Mouse (Mus musculus) heart, embryonic 12.5 days (tissue): ENCODE measurements at regions not wholly inside any gene's neighbourhood (a gene's known extent, or its start where the extent isn't known, plus 50 kb on each side); places are given as distances from the start of the nearest gene placed in this dataset.

Experiments
- ATAC-seq: fragments of 200-750 bp; cut with Nextera tagmentation; 2 replicates; pipeline ENCODE4 v1.8.0; 2017; ENCODE audit warnings: moderate TSS enrichment, moderate library complexity; ENCODE audit not compliant: insufficient number of reproducible peaks, low FRiP score
- H3K27ac ChIP-seq: fragments of 300-500 bp; sonication (generic); 2 replicates; pipeline ENCODE4 v1.5.1; 2016; ENCODE audit warnings: mild to moderate bottlenecking, moderate library complexity; ENCODE audit not compliant: poor library complexity, severe bottlenecking
- H3K27me3 ChIP-seq: fragments of 300-500 bp; sonication (generic); replicated peaks from 2 replicates; pipeline ENCODE4 v1.6.1; 2016; ENCODE audit warnings: mild to moderate bottlenecking, moderate library complexity
- H3K36me3 ChIP-seq: fragments of 300-500 bp; sonication (generic); 2 replicates; pipeline ENCODE4 v1.6.1; 2016; ENCODE audit warnings: mild to moderate bottlenecking, moderate library complexity
- H3K4me1 ChIP-seq: fragments of 300-500 bp; sonication (generic); replicated peaks from 2 replicates; pipeline ENCODE4 v1.6.1; 2016; ENCODE audit warnings: mild to moderate bottlenecking
- H3K4me2 ChIP-seq: fragments of 300-500 bp; sonication (generic); 2 replicates; pipeline ENCODE4 v1.6.1; 2016; ENCODE audit warnings: mild to moderate bottlenecking, moderate library complexity
- H3K4me3 ChIP-seq: fragments of 300-500 bp; sonication (generic); 2 replicates; pipeline ENCODE4 v1.5.1; 2016; ENCODE audit warnings: mild to moderate bottlenecking
- H3K9ac ChIP-seq: fragments of 300-500 bp; sonication (generic); 2 replicates; pipeline ENCODE4 v1.6.1; 2016; ENCODE audit warnings: mild to moderate bottlenecking, moderate library complexity
- H3K9me3 ChIP-seq: fragments of 300-500 bp; sonication (generic); replicated peaks from 2 replicates; pipeline ENCODE4 v1.6.1; 2016; ENCODE audit warnings: mild to moderate bottlenecking, moderate library complexity
- WGBS: fragments of 180-500 bp; shearing (Covaris S2); methylation state at CpG from one replicate; pipeline ENCODE4 v1.1.7; 2016; 5-methylcytosine and 5-hydroxymethylcytosine counted together

- 41% methylated on average over 3 of the region's 3 CpGs for WGBS
Measured at GRCm38 (mm10) chr7:124676854-124677515, 694.3 kb downstream of the Hs3st4 start.

GRCm38 (mm10) chr7:124680561-124680960, 697.9 kb downstream of the Hs3st4 start:
- no peaks in the 10 kb centered on the region for H3K4me1 ChIP-seq
- no peak overlapping the region for H3K27ac ChIP-seq
- H3K9ac ChIP-seq, result no peak overlapping the region
- H3K36me3 ChIP-seq, result no peaks in the 10 kb centered on the region
- H3K4me3 ChIP-seq, result no peak overlapping the region
- ATAC-seq, result no peak
- no peak overlapping the region for H3K4me2 ChIP-seq
- H3K27me3 ChIP-seq, result no peaks in the 10 kb centered on the region
- H3K9me3 ChIP-seq, result no peaks in the 10 kb centered on the region

More at GRCm38 (mm10) chr7:124676854-124677515, 694.3 kb downstream of the Hs3st4 start:
- no peaks in the 10 kb centered on the region for H3K27me3 ChIP-seq
- H3K4me1 ChIP-seq, result no peaks in the 10 kb centered on the region
- ATAC-seq, result no peak
- no peak overlapping the region for H3K4me3 ChIP-seq
- no peak overlapping the region for H3K9ac ChIP-seq
- no peaks in the 10 kb centered on the region for H3K9me3 ChIP-seq
- no peaks in the 10 kb centered on the region for H3K36me3 ChIP-seq
- no peak overlapping the region for H3K27ac ChIP-seq
- H3K4me2 ChIP-seq, result no peak overlapping the region

- no peaks in the 10 kb centered on the region for H3K27me3 ChIP-seq
- H3K27ac ChIP-seq, result no peak overlapping the region
- no peaks in the 10 kb centered on the region for H3K9me3 ChIP-seq
- no peak for ATAC-seq
- no peak overlapping the region for H3K4me3 ChIP-seq
- H3K4me1 ChIP-seq, result no peaks in the 10 kb centered on the region
- H3K9ac ChIP-seq, result no peak overlapping the region
- no peaks in the 10 kb centered on the region for H3K36me3 ChIP-seq
- 69% methylated on average over 10 of the region's 10 CpGs for WGBS
- no peak overlapping the region for H3K4me2 ChIP-seq
Measured at GRCm38 (mm10) chr7:124681212-124681611, 698.5 kb downstream of the Hs3st4 start.

GRCm38 (mm10) chr7:124681820-124682219, 699.2 kb downstream of the Hs3st4 start:
- no peaks in the 10 kb centered on the region for H3K36me3 ChIP-seq
- WGBS, result 86% methylated on average over 2 of the region's 2 CpGs

GRCm38 (mm10) chr7:124685424-124685823, 702.8 kb downstream of the Hs3st4 start:
- Histone ChIP-seq H3K4me2 (no peak overlapping the region), H3K27me3 (no peaks in the 10 kb centered on the region), H3K36me3 (no peaks in the 10 kb centered on the region), H3K9me3 (no peaks in the 10 kb centered on the region), H3K27ac (no peak overlapping the region), H3K4me3 (no peak overlapping the region), H3K9ac (no peak overlapping the region), H3K4me1 (no peaks in the 10 kb centered on the region)
- WGBS, result 63% methylated on average over 2 of the region's 2 CpGs
- no peak for ATAC-seq

More at GRCm38 (mm10) chr7:124681820-124682219, 699.2 kb downstream of the Hs3st4 start:
- H3K4me1 ChIP-seq, result no peaks in the 10 kb centered on the region
- H3K27me3 ChIP-seq, result no peaks in the 10 kb centered on the region
- H3K27ac ChIP-seq, result no peak overlapping the region
- no peak for ATAC-seq
- no peak overlapping the region for H3K4me3 ChIP-seq
- H3K4me2 ChIP-seq, result no peak overlapping the region
- no peaks in the 10 kb centered on the region for H3K9me3 ChIP-seq
- H3K9ac ChIP-seq, result no peak overlapping the region

- Histone ChIP-seq H3K4me2 (no peak overlapping the region), H3K9me3 (no peaks in the 10 kb centered on the region), H3K27ac (no peak overlapping the region), H3K4me1 (no peaks in the 10 kb centered on the region), H3K4me3 (no peak overlapping the region), H3K27me3 (0 out of 2 replicates have a peak, but pooled peaks cover 5% of the 10 kb centered on the region), H3K36me3 (no peaks in the 10 kb centered on the region), H3K9ac (no peak overlapping the region)
- no peak for ATAC-seq
- 39% methylated on average over 6 of the region's 6 CpGs for WGBS
Measured at GRCm38 (mm10) chr7:124704163-124704824, 721.6 kb downstream of the Hs3st4 start.

- Histone ChIP-seq H3K4me1 (no peaks in the 10 kb centered on the region), H3K27ac (no peak overlapping the region), H3K9me3 (no peaks in the 10 kb centered on the region), H3K4me2 (no peak overlapping the region), H3K36me3 (no peaks in the 10 kb centered on the region), H3K4me3 (no peak overlapping the region), H3K9ac (no peak overlapping the region), H3K27me3 (0 out of 2 replicates have a peak, but pooled peaks cover 5% of the 10 kb centered on the region)
- 28% methylated on average over 3 of the region's 3 CpGs for WGBS
- no peak for ATAC-seq
Measured at GRCm38 (mm10) chr7:124707143-124707542, 724.5 kb downstream of the Hs3st4 start.

GRCm38 (mm10) chr7:124708771-124709485, 726.3 kb downstream of the Hs3st4 start:
- Histone ChIP-seq H3K9me3 (no peaks in the 10 kb centered on the region), H3K4me2 (no peak overlapping the region), H3K4me1 (no peaks in the 10 kb centered on the region), H3K4me3 (no peak overlapping the region), H3K9ac (no peak overlapping the region), H3K36me3 (no peaks in the 10 kb centered on the region), H3K27me3 (0 out of 2 replicates have a peak, but pooled peaks cover 5% of the 10 kb centered on the region), H3K27ac (no peak overlapping the region)
- WGBS, result 66% methylated on average over 11 of the region's 11 CpGs
- ATAC-seq, result no peak

GRCm38 (mm10) chr7:124720927-124721326, 723.5 kb upstream of the Kdm8 start:
- H3K4me1 ChIP-seq, result no peaks in the 10 kb centered on the region
- no peak for ATAC-seq
- H3K4me2 ChIP-seq, result no peak overlapping the region
- H3K36me3 ChIP-seq, result no peaks in the 10 kb centered on the region
- WGBS, result 57% methylated on average over 1 of the region's 1 CpGs
- H3K27ac ChIP-seq, result no peak overlapping the region
- no peaks in the 10 kb centered on the region for H3K27me3 ChIP-seq
- no peaks in the 10 kb centered on the region for H3K9me3 ChIP-seq
- H3K4me3 ChIP-seq, result no peak overlapping the region
- no peak overlapping the region for H3K9ac ChIP-seq

GRCm38 (mm10) chr7:124742086-124742485, 702.4 kb upstream of the Kdm8 start:
- 4% methylated on average over 2 of the region's 2 CpGs for WGBS
- ATAC-seq, result no peak
- no peaks in the 10 kb centered on the region for H3K4me1 ChIP-seq

GRCm38 (mm10) chr7:124746321-124746720, 698.2 kb upstream of the Kdm8 start:
- no peak for ATAC-seq
- Histone ChIP-seq H3K9ac (no peak overlapping the region), H3K36me3 (no peaks in the 10 kb centered on the region), H3K4me3 (no peak overlapping the region), H3K4me2 (no peak overlapping the region), H3K27ac (no peak overlapping the region), H3K27me3 (no peaks in the 10 kb centered on the region), H3K4me1 (no peaks in the 10 kb centered on the region), H3K9me3 (no peaks in the 10 kb centered on the region)
- 69% methylated on average over 2 of the region's 2 CpGs for WGBS

More at GRCm38 (mm10) chr7:124742086-124742485, 702.4 kb upstream of the Kdm8 start:
- Histone ChIP-seq H3K36me3 (no peaks in the 10 kb centered on the region), H3K4me3 (no peak overlapping the region), H3K4me2 (no peak overlapping the region), H3K27me3 (no peaks in the 10 kb centered on the region), H3K9ac (no peak overlapping the region), H3K9me3 (no peaks in the 10 kb centered on the region), H3K27ac (no peak overlapping the region)
